Mouse (Mus musculus) ES-E14 (cell line): ENCODE measurements at regions not wholly inside any gene's neighbourhood (a gene's known extent, or its start where the extent isn't known, plus 50 kb on each side); places are given as distances from the start of the nearest gene placed in this dataset.

ENCODE experiments used
- HCFC1 ChIP-seq: IDR thresholded peaks from 2 replicates; pipeline ENCODE4 v1.6.1; 2012; ENCODE audit warnings: low read length, inconsistent platforms, borderline replicate concordance; ENCODE audit not compliant: insufficient read depth
- MAFK ChIP-seq: IDR thresholded peaks from 2 replicates; pipeline ENCODE4 v1.6.1; 2014; ENCODE audit warnings: mild to moderate bottlenecking, low read depth, low read length, inconsistent platforms; ENCODE audit not compliant: insufficient read depth
- ZC3H11A ChIP-seq: IDR thresholded peaks from 2 replicates; pipeline ENCODE4 v1.6.1; 2012; ENCODE audit warnings: low read depth, mild to moderate bottlenecking, inconsistent platforms, low read length, borderline replicate concordance

- TF ChIP-seq MAFK (no peak), HCFC1 (no peak), ZC3H11A (no peak)
These were observed 328.8 kb downstream of the Mtx2 start for GRCm38 (mm10) chr2:75154448-75154847.
